In the genomic region with DNA sequence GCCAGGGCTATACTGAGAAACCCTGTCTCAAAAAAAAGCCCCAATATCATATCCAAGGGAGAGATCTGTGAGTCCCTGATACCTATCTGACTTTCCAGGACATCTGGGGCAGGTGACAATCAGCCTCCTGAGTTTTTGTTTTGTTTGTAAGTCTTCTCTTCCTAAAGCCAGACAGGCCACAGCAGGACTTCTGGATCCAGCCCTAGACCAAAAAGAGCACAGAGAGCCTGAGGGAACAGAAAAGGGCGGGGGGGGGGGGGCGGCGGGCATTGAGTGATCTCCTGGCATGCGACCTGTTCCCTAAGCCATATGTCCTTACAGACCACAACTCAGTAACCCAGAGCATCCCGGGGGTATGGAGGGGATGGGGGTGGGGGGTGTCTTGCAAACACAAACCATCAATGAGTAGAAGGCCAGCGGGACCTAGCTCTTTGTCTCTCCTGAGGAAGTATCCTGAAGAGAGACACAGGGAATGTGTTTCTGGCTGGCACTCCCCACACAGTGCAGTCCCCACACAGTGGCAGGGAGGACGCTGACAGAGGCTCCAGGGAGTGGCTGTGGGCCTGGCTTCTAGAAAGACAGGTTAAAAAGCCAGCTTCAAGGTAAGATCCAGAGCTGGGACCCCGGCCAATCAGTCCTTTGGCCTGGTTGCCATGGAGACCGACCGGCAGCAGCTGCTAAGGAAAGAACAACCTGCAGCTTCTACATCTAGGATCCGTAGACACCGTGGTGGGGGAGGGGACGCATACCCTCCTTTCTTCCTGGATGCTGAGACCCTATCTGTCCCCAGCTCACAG, we compare ENCODE assay signal across 9 mouse cellular contexts. TPM values are rescaled to one million over a fixed set of nuclear protein-coding genes. Genes with fewer than 3 reads are reported as not detected.
A peak's percentile ranks its signal among the peaks of the same experiment; 100 is the strongest.
DNase-seq lines count a peak whose midpoint lies in the region; ATAC-seq lines count a peak whose summit lies in the region.
"Had no signal": no experiment of that assay in that cellular context is flagged by ENCODE, and none has a peak within 500 bp of the region (broad histone marks: within the 10 kb centered on the region; RNA-seq: fewer than 3 reads in every experiment).

No protein-coding gene starts in this region.

- ATAC-seq in intestine, embryonic 14.5 days (replicated peaks; ENCODE audit: low FRiP score, low TSS enrichment, low read depth): no peak
- no peak for ATAC-seq in intestine, embryonic 15.5 days
- peak; percentile 66; the same call in 1 of the 2 replicates for ATAC-seq in midbrain, embryonic 14.5 days (ENCODE audit: low FRiP score, low TSS enrichment)
- ATAC-seq in erythroid progenitor cell, adult 5-6 weeks (replicated peaks; ENCODE audit: low FRiP score, poor library complexity, severe bottlenecking): no peak

- H3K4me2 ChIP-seq in intestine, embryonic 14.5 days (ENCODE audit: low read length): no peak overlapping the region
- H3K4me2 ChIP-seq in intestine, embryonic 15.5 days (replicated peaks): no peak overlapping the region
- peak overlapping the region; percentile 41 for H3K4me2 ChIP-seq in midbrain, embryonic 14.5 days (ENCODE audit: low read length)

- no peaks in the 10 kb centered on the region for H3K9me3 ChIP-seq in intestine, embryonic 14.5 days (ENCODE audit: control insufficient read depth, low read length)
- no peaks in the 10 kb centered on the region for H3K9me3 ChIP-seq in intestine, embryonic 15.5 days
- H3K9me3 ChIP-seq in midbrain, embryonic 14.5 days (ENCODE audit: control insufficient read depth, low read length): no peaks in the 10 kb centered on the region

- DNase-seq in intestine, embryonic 14.5 days (ENCODE audit: low spot score): peak; percentile 64
- peak; percentile 79 for DNase-seq in cerebellum, adult 11 months
- peak; percentile 46 for DNase-seq in forelimb bud, embryonic 11.5 days (ENCODE audit: low read depth, low spot score)
- DNase-seq in midbrain, embryonic 14.5 days: peak; percentile 93
- DNase-seq in urinary bladder, postnatal 14 days (ENCODE audit: low spot score): no peak
- DNase-seq in T-cell, adult 2 months (ENCODE audit: low spot score): no peak

- WGBS in intestine, embryonic 14.5 days: 42% methylated on average over 13 of the region's 13 CpGs
- WGBS in intestine, embryonic 15.5 days: 46% methylated on average over 13 of the region's 13 CpGs
- WGBS in midbrain, embryonic 14.5 days: 8% methylated on average over 13 of the region's 13 CpGs

- no peak overlapping the region for H3K9ac ChIP-seq in intestine, embryonic 14.5 days (ENCODE audit: low read length)
- H3K9ac ChIP-seq in intestine, embryonic 15.5 days: no peak overlapping the region
- peak overlapping the region; percentile 51 for H3K9ac ChIP-seq in midbrain, embryonic 14.5 days (replicated peaks; ENCODE audit: low read length)

- peaks cover 18% of the 10 kb centered on the region for H3K27me3 ChIP-seq in intestine, embryonic 14.5 days (replicated peaks; ENCODE audit: control insufficient read depth, insufficient read depth, low read length)
- H3K27me3 ChIP-seq in intestine, embryonic 15.5 days (replicated peaks): peaks cover 10% of the 10 kb centered on the region
- H3K27me3 ChIP-seq in midbrain, embryonic 14.5 days (ENCODE audit: control insufficient read depth, insufficient read depth, low read length): no peaks in the 10 kb centered on the region

- H3K27ac ChIP-seq in intestine, embryonic 14.5 days (ENCODE audit: low read depth): no peak overlapping the region
- no peak overlapping the region for H3K27ac ChIP-seq in intestine, embryonic 15.5 days
- peak overlapping the region; percentile 99 for H3K27ac ChIP-seq in midbrain, embryonic 14.5 days (replicated peaks; ENCODE audit: low read depth, low read length)
- H3K27ac ChIP-seq: kidney, postnatal 0 days had no signal

- H3K36me3 ChIP-seq in intestine, embryonic 14.5 days (ENCODE audit: control insufficient read depth, insufficient read depth, low read length): no peaks in the 10 kb centered on the region
- no peaks in the 10 kb centered on the region for H3K36me3 ChIP-seq in intestine, embryonic 15.5 days
- H3K36me3 ChIP-seq in midbrain, embryonic 14.5 days (ENCODE audit: control insufficient read depth, insufficient read depth, low read length): no peaks in the 10 kb centered on the region

- peaks cover 8% of the 10 kb centered on the region; the same call in 1 of the 2 replicates for H3K4me1 ChIP-seq in intestine, embryonic 14.5 days (replicated peaks; ENCODE audit: control insufficient read depth, insufficient read depth, low read length)
- H3K4me1 ChIP-seq in intestine, embryonic 15.5 days (replicated peaks): peaks cover 6% of the 10 kb centered on the region
- H3K4me1 ChIP-seq in midbrain, embryonic 14.5 days (ENCODE audit: control insufficient read depth, insufficient read depth, low read length): peaks cover 50% of the 10 kb centered on the region

- no peak overlapping the region for H3K4me3 ChIP-seq in intestine, embryonic 14.5 days (ENCODE audit: low read depth, low read length)
- no peak overlapping the region for H3K4me3 ChIP-seq in intestine, embryonic 15.5 days (replicated peaks)
- H3K4me3 ChIP-seq in midbrain, embryonic 14.5 days (replicated peaks; ENCODE audit: low read depth, low read length): no peak overlapping the region

RNA-seq across cellular contexts. Expression of gene Stmn1, which starts 18.3 kb away (rescaled TPM):
- polyA plus RNA-seq in intestine, embryonic 14.5 days (2014; fragmentation: Nextera tagmentation; extraction: Ambion mirVana): 1,522 and 1,793 TPM in 2 replicates
- 1,243 and 1,415 TPM in 2 replicates for polyA plus RNA-seq in intestine, embryonic 15.5 days (2015; fragmentation: Nextera tagmentation; extraction: Ambion mirVana)
- polyA plus RNA-seq in midbrain, embryonic 14.5 days (2014; fragmentation: Nextera tagmentation; extraction: Ambion mirVana): 6,974 and 7,359 TPM in 2 replicates
- 429 and 552 TPM in 2 replicates for total RNA-seq in erythroid progenitor cell, adult 5-6 weeks (2015; ENCODE audit: low replicate concordance)
- 378 and 383 TPM in 2 replicates for total RNA-seq in erythroid progenitor cell, adult 5-6 weeks (2017; ENCODE audit: low replicate concordance)

RNA-seq across cellular contexts. Expression of gene Paqr7, which starts 46.7 kb away (rescaled TPM):
- polyA plus RNA-seq in intestine, embryonic 14.5 days (2014; fragmentation: Nextera tagmentation; extraction: Ambion mirVana): 1.3 and 2.1 TPM in 2 replicates
- polyA plus RNA-seq in intestine, embryonic 15.5 days (2015; fragmentation: Nextera tagmentation; extraction: Ambion mirVana): 11.5 TPM in 2 replicates
- 6.6 and 14.3 TPM in 2 replicates for polyA plus RNA-seq in midbrain, embryonic 14.5 days (2014; fragmentation: Nextera tagmentation; extraction: Ambion mirVana)
- 1.7 and 3.6 TPM in 2 replicates for total RNA-seq in erythroid progenitor cell, adult 5-6 weeks (2015; ENCODE audit: low replicate concordance)
- 1.6 and 1.9 TPM in 2 replicates for total RNA-seq in erythroid progenitor cell, adult 5-6 weeks (2017; ENCODE audit: low replicate concordance)

RNA-seq across cellular contexts. Expression of gene Pafah2, which starts 53.7 kb away (rescaled TPM):
- polyA plus RNA-seq in intestine, embryonic 14.5 days (2014; fragmentation: Nextera tagmentation; extraction: Ambion mirVana): 28.4 and 32.5 TPM in 2 replicates
- 42.4 and 42.6 TPM in 2 replicates for polyA plus RNA-seq in intestine, embryonic 15.5 days (2015; fragmentation: Nextera tagmentation; extraction: Ambion mirVana)
- 5.0 and 6.9 TPM in 2 replicates for polyA plus RNA-seq in midbrain, embryonic 14.5 days (2014; fragmentation: Nextera tagmentation; extraction: Ambion mirVana)
- total RNA-seq in erythroid progenitor cell, adult 5-6 weeks (2015; ENCODE audit: low replicate concordance): 1.8 and 4.2 TPM in 2 replicates
- 0.77 and 5.4 TPM in 2 replicates for total RNA-seq in erythroid progenitor cell, adult 5-6 weeks (2017; ENCODE audit: low replicate concordance)

Comparison
In these comparisons a context has a peak if more than half of its experiments do, and no peak if none do; other contexts are left out.
1. DNase-seq: peak in intestine, embryonic 14.5 days (single experiment), cerebellum, adult 11 months (single experiment), forelimb bud, embryonic 11.5 days (single experiment) and midbrain, embryonic 14.5 days (single experiment); none in urinary bladder, postnatal 14 days (single experiment) and T-cell, adult 2 months (single experiment).